19 mouse cellular contexts compared by ENCODE assay signal in the genomic region with DNA sequence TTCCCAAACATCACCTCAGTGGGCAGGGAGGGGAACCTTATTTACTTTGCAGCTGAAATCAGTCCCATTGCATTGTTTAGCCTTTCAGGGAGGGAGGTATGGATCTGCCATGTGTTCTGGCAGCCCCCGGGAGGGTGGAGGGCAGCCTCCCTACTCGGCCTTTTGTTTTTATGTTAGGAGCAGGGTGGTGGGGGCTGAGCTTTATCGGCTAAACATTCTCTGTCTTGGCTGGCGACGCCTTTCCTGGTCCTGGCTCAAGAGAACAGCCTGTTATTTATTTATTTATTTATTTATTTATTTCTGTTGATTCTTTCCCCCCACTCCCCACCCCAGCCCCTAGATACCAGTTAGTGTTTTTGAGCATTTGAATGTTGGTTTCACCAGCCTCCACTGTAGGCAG. TPM values are rescaled to one million over a fixed set of nuclear protein-coding genes. Genes with fewer than 3 reads are reported as not detected.
A peak's percentile ranks its signal among the peaks of the same experiment; 100 is the strongest.
DNase-seq lines count a peak whose midpoint lies in the region; TF ChIP-seq lines count a peak whose summit lies in the region.
"Had no signal": no experiment of that assay in that cellular context is flagged by ENCODE, and none has a peak within 500 bp of the region (broad histone marks: within the 10 kb centered on the region; RNA-seq: fewer than 3 reads in every experiment).

No protein-coding gene starts in this region.

- TF ChIP-seq CTCF in gastrocnemius, adult 2 months (IDR thresholded peaks at IDR 0.05) = no peak

- intact Hi-C loops in gastrocnemius, adult 2 months (cut with DNase I) = no loop called here

- no peak for DNase-seq in gastrocnemius, adult 2 months
- DNase-seq in gastrocnemius, postnatal 4 days (ENCODE audit: low spot score in 2 of 2) = no peak
- peak; percentile 31 to 58 for DNase-seq in lung, adult 18-20 months
- DNase-seq in lung, postnatal 25 days (ENCODE audit: low spot score) = no peak
- DNase-seq in lung, postnatal 10 days = peak; percentile 45
- DNase-seq in lung, postnatal 14 days = no peak
- DNase-seq: adrenal gland, adult 8-10 months; adrenal gland, postnatal 14 days; adrenal gland, postnatal 36 days; B cell, adult 2 months; cerebellum, adult 11-12 months; cerebellum, adult 2 months; cerebellum, adult 9-10 months; cerebellum, postnatal 10 days; cerebellum, postnatal 25 days had no signal

- no peak overlapping the region for H3K4me3 ChIP-seq in gastrocnemius, adult 2 months
- H3K4me3 ChIP-seq: embryonic facial prominence, embryonic 10.5 days; embryonic facial prominence, embryonic 12.5 days; forebrain, embryonic 13.5 days; forebrain, embryonic 15.5 days had no signal

- H3K27ac ChIP-seq in gastrocnemius, adult 2 months = 0 out of 2 replicates have a peak overlapping the region, but pooled peaks have one; percentile 1
- H3K27ac ChIP-seq: embryonic facial prominence, embryonic 10.5 days; embryonic facial prominence, embryonic 12.5 days; forebrain, embryonic 13.5 days; forebrain, embryonic 15.5 days had no signal

RNA-seq across cellular contexts. Expression of gene Cyth3, which starts 7.7 kb away (rescaled TPM):
- total RNA-seq in gastrocnemius, adult 2 months (2021) = 10 to 100 TPM; 10.7 to 15.8 TPM
- total RNA-seq in gastrocnemius, postnatal 4 days (2021) = 10 to 100 TPM; 50.2 to 67.5 TPM

Comparison
In these comparisons a context has a peak if more than half of its experiments do, and no peak if none do; other contexts are left out.
1. DNase-seq: peak in lung, adult 18-20 months (2 of 2) and lung, postnatal 10 days (single experiment); none in gastrocnemius, adult 2 months (single experiment), gastrocnemius, postnatal 4 days (0 of 2), lung, postnatal 25 days (single experiment) and lung, postnatal 14 days (single experiment).